Mouse (Mus musculus): ENCODE data around the gene Chkb.

DNA sequence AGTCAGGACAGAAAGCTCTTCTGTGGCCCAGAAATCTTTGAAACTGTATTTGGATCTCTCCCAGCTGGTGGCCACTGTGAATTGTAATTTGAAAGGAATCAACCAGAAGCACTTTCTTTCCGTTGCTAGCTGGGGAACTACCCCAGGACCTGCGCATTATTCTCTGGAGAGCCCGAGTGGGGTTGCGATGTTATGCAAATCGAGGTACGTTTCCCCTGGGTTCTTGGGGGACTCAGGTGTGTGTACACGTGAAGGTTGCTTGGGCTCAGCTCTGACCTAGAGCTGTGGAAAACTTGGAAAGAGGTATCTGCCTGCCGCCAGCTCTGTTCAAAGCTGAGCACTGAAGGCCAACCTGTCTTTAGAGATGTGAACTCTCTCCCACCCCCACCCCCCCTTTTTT, 48.1 kb upstream of the Chkb start:
- TF ChIP-seq CTCF (IDR thresholded peaks at IDR 0.05; ENCODE audit: control insufficient read depth, insufficient read depth, low read length) (no peak), POLR2A (IDR thresholded peaks at IDR 0.05; ENCODE audit: borderline replicate concordance, control insufficient read depth, low read depth, low read length) (no peak)

Data from bone marrow, adult 2 months (tissue).